In the genomic region with DNA sequence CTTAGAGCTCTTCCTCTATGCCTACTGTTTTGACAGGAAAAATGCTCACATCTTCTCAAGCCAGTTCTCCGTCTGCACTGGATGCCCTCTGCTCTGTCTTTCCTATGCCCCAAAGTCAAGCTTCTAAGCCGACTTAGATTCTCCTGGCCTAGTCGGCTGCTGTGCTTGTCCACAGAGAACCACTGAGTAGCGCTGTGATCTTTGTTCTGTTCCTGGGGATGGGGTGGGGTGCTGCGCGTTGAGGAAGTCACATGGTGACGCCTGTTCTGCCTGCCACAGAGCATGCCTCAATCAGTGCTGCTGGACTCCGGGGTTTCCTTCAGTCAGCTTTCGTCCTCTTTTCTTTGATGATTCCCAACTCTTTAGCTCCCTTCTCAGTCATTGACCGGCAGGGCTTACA, we compare ENCODE assay signal across 8 mouse cellular contexts. TPM values are rescaled to one million over a fixed set of nuclear protein-coding genes. Genes with fewer than 3 reads are reported as not detected.
DNase-seq lines count a peak whose midpoint lies in the region; ATAC-seq and TF ChIP-seq lines count a peak whose summit lies in the region.

No protein-coding gene starts in this region.

- no peaks in the 10 kb centered on the region for H3K9me3 ChIP-seq in forebrain, embryonic 11.5 days (ENCODE audit: control insufficient read depth, low read length)
- no peaks in the 10 kb centered on the region for H3K9me3 ChIP-seq in forebrain, embryonic 16.5 days (ENCODE audit: control insufficient read depth, low read length)
- H3K9me3 ChIP-seq in midbrain, embryonic 11.5 days (ENCODE audit: control insufficient read depth, low read length): no peaks in the 10 kb centered on the region
- H3K9me3 ChIP-seq in midbrain, embryonic 16.5 days (replicated peaks; ENCODE audit: control insufficient read depth, low read length, poor library complexity, severe bottlenecking): no peaks in the 10 kb centered on the region
- no peaks in the 10 kb centered on the region for H3K9me3 ChIP-seq in forebrain, postnatal 0 days (ENCODE audit: low read length)

- H3K4me1 ChIP-seq in forebrain, embryonic 11.5 days (replicated peaks; ENCODE audit: control insufficient read depth, insufficient read depth, low read length): no peaks in the 10 kb centered on the region
- no peaks in the 10 kb centered on the region; the same call in 1 of the 2 replicates for H3K4me1 ChIP-seq in forebrain, embryonic 16.5 days (replicated peaks; ENCODE audit: control insufficient read depth, insufficient read depth, low read length)
- no peaks in the 10 kb centered on the region for H3K4me1 ChIP-seq in midbrain, embryonic 11.5 days (ENCODE audit: control insufficient read depth, insufficient read depth, low read length)
- H3K4me1 ChIP-seq in midbrain, embryonic 16.5 days (ENCODE audit: control insufficient read depth, insufficient read depth, low read length): no peaks in the 10 kb centered on the region
- H3K4me1 ChIP-seq in forebrain, postnatal 0 days (ENCODE audit: insufficient read depth): no peaks in the 10 kb centered on the region

- H3K27me3 ChIP-seq in forebrain, embryonic 11.5 days (ENCODE audit: control insufficient read depth, insufficient read depth, low read length): no peaks in the 10 kb centered on the region
- no peaks in the 10 kb centered on the region for H3K27me3 ChIP-seq in forebrain, embryonic 16.5 days (replicated peaks; ENCODE audit: control insufficient read depth, insufficient read depth, low read length)
- H3K27me3 ChIP-seq in midbrain, embryonic 11.5 days (ENCODE audit: control insufficient read depth, insufficient read depth, low read length): no peaks in the 10 kb centered on the region
- no peaks in the 10 kb centered on the region for H3K27me3 ChIP-seq in midbrain, embryonic 16.5 days (ENCODE audit: control insufficient read depth, insufficient read depth, low read depth, low read length)
- H3K27me3 ChIP-seq in forebrain, postnatal 0 days (ENCODE audit: insufficient read depth, low read length): no peaks in the 10 kb centered on the region

- DNase-seq in forebrain, embryonic 11.5 days (ENCODE audit: low spot score): no peak
- peak; percentile 90 for DNase-seq in midbrain, embryonic 11.5 days (ENCODE audit: low spot score, missing footprints)
- no peak for DNase-seq in forebrain, postnatal 0 days
- no peak for DNase-seq in urinary bladder, postnatal 10 days (ENCODE audit: low spot score)

- H3K27ac ChIP-seq in forebrain, embryonic 11.5 days (ENCODE audit: low read depth, low read length): no peak overlapping the region
- H3K27ac ChIP-seq in forebrain, embryonic 16.5 days (ENCODE audit: low read length): no peak overlapping the region
- H3K27ac ChIP-seq in midbrain, embryonic 11.5 days (ENCODE audit: low read depth, low read length): no peak overlapping the region
- no peak overlapping the region for H3K27ac ChIP-seq in midbrain, embryonic 16.5 days (ENCODE audit: low read length)
- H3K27ac ChIP-seq in forebrain, postnatal 0 days (ENCODE audit: low read depth, low read length): no peak overlapping the region

- no peaks in the 10 kb centered on the region for H3K36me3 ChIP-seq in forebrain, embryonic 11.5 days (ENCODE audit: control insufficient read depth, insufficient read depth, low read length)
- H3K36me3 ChIP-seq in forebrain, embryonic 16.5 days (ENCODE audit: control insufficient read depth, insufficient read depth): no peaks in the 10 kb centered on the region
- H3K36me3 ChIP-seq in midbrain, embryonic 11.5 days (ENCODE audit: control insufficient read depth, insufficient read depth, low read length): no peaks in the 10 kb centered on the region
- H3K36me3 ChIP-seq in midbrain, embryonic 16.5 days (ENCODE audit: control insufficient read depth, insufficient read depth, low read length): no peaks in the 10 kb centered on the region
- H3K36me3 ChIP-seq in forebrain, postnatal 0 days (ENCODE audit: insufficient read depth): no peaks in the 10 kb centered on the region

- no peak overlapping the region for H3K4me2 ChIP-seq in forebrain, embryonic 11.5 days (ENCODE audit: low read depth, low read length, severe bottlenecking)
- no peak overlapping the region for H3K4me2 ChIP-seq in forebrain, embryonic 16.5 days (ENCODE audit: low read length)
- H3K4me2 ChIP-seq in midbrain, embryonic 11.5 days: no peak overlapping the region
- no peak overlapping the region for H3K4me2 ChIP-seq in midbrain, embryonic 16.5 days (ENCODE audit: low read length)
- no peak overlapping the region for H3K4me2 ChIP-seq in forebrain, postnatal 0 days (ENCODE audit: low read depth)

- 33% methylated on average over 10 of the region's 10 CpGs for WGBS in forebrain, embryonic 11.5 days
- WGBS in forebrain, embryonic 16.5 days: 30% methylated on average over 10 of the region's 10 CpGs
- WGBS in midbrain, embryonic 11.5 days: 35% methylated on average over 10 of the region's 10 CpGs
- 32% methylated on average over 10 of the region's 10 CpGs for WGBS in midbrain, embryonic 16.5 days
- WGBS in forebrain, postnatal 0 days: 34% methylated on average over 10 of the region's 10 CpGs

- H3K9ac ChIP-seq in forebrain, embryonic 11.5 days (ENCODE audit: low read length): no peak overlapping the region
- no peak overlapping the region for H3K9ac ChIP-seq in forebrain, embryonic 16.5 days (replicated peaks; ENCODE audit: low read depth, low read length)
- H3K9ac ChIP-seq in midbrain, embryonic 11.5 days (ENCODE audit: low read length): no peak overlapping the region
- H3K9ac ChIP-seq in midbrain, embryonic 16.5 days (ENCODE audit: low read depth, low read length): no peak overlapping the region
- H3K9ac ChIP-seq in forebrain, postnatal 0 days: no peak overlapping the region

- ATAC-seq in forebrain, embryonic 11.5 days (replicated peaks; ENCODE audit: low FRiP score): 0 out of 2 replicates have a peak, but pooled peaks have one; percentile 30
- ATAC-seq in forebrain, embryonic 16.5 days: no peak
- ATAC-seq in midbrain, embryonic 11.5 days (ENCODE audit: low FRiP score): peak; percentile 77; the same call in 1 of the 2 replicates
- no peak for ATAC-seq in midbrain, embryonic 16.5 days
- peak; percentile 56 for ATAC-seq in forebrain, postnatal 0 days
- ATAC-seq in neutrophil, adult 5-6 weeks (ENCODE audit: extremely low read depth, insufficient number of reproducible peaks, low FRiP score, poor library complexity, severe bottlenecking): peak; percentile 55; the same call in 1 of the 2 replicates
- no peak for ATAC-seq in megakaryocyte-erythroid progenitor cell, adult 5-6 weeks (replicated peaks; ENCODE audit: low FRiP score, low TSS enrichment, poor library complexity, severe bottlenecking)

- TF ChIP-seq CTCF in forebrain, postnatal 0 days (IDR thresholded peaks at IDR 0.05; ENCODE audit: low read depth): peak; percentile 38; the same call in 1 of the 2 replicates

- H3K4me3 ChIP-seq in forebrain, embryonic 11.5 days (ENCODE audit: low read depth, low read length): no peak overlapping the region
- H3K4me3 ChIP-seq in forebrain, embryonic 16.5 days (replicated peaks; ENCODE audit: low read length): no peak overlapping the region
- no peak overlapping the region for H3K4me3 ChIP-seq in midbrain, embryonic 11.5 days (ENCODE audit: low read depth, low read length)
- no peak overlapping the region for H3K4me3 ChIP-seq in midbrain, embryonic 16.5 days (ENCODE audit: low read depth, low read length)
- H3K4me3 ChIP-seq in forebrain, postnatal 0 days (ENCODE audit: low read depth, low read length): no peak overlapping the region

RNA-seq across cellular contexts. Expression of a gene that starts 8.4 kb away (rescaled TPM):
- polyA plus RNA-seq in forebrain, embryonic 11.5 days (2014; fragmentation: Nextera tagmentation; extraction: Ambion mirVana): 23.5 and 24.0 TPM in 2 replicates
- 87.2 and 88.1 TPM in 2 replicates for polyA plus RNA-seq in forebrain, embryonic 16.5 days (2015; fragmentation: Nextera tagmentation; extraction: Ambion mirVana)
- 30.5 and 33.9 TPM in 2 replicates for polyA plus RNA-seq in midbrain, embryonic 11.5 days (2014; fragmentation: Nextera tagmentation; extraction: Ambion mirVana)
- 114 and 122 TPM in 2 replicates for polyA plus RNA-seq in midbrain, embryonic 16.5 days (2015; fragmentation: Nextera tagmentation; extraction: Ambion mirVana)
- 116 and 127 TPM in 2 replicates for total RNA-seq in forebrain, postnatal 0 days (2014; rRNA removed)
- 80.0 and 92.8 TPM in 2 replicates for polyA plus RNA-seq in forebrain, postnatal 0 days (2015; fragmentation: Nextera tagmentation; extraction: Ambion mirVana)
- 2.1 and 2.7 TPM in 2 replicates for total RNA-seq in neutrophil, adult 5-6 weeks (2017)
- total RNA-seq in megakaryocyte-erythroid progenitor cell, adult 5-6 weeks (2014; fragmentation: Nextera tagmentation): not detected in 2 replicates
- 0.42 TPM in 1 of 2 replicates, not detected in the other for total RNA-seq in megakaryocyte-erythroid progenitor cell, adult 5-6 weeks (2017)

Comparison
In these comparisons a context has a peak if more than half of its experiments do, and no peak if none do; other contexts are left out.
1. ATAC-seq: peak in forebrain, embryonic 11.5 days (single experiment), midbrain, embryonic 11.5 days (single experiment), forebrain, postnatal 0 days (single experiment) and neutrophil, adult 5-6 weeks (single experiment); none in forebrain, embryonic 16.5 days (single experiment), midbrain, embryonic 16.5 days (single experiment) and megakaryocyte-erythroid progenitor cell, adult 5-6 weeks (single experiment).